24 mouse cellular contexts compared by ENCODE assay signal in genomic region chr12:17789486-17789885, GRCm38 (mm10).
DNase-seq lines count a peak whose midpoint lies in the region; ATAC-seq and TF ChIP-seq lines count a peak whose summit lies in the region.
"Had no signal": no experiment of that assay in that cellular context is flagged by ENCODE, and none has a peak within 500 bp of the region (broad histone marks: within the 10 kb centered on the region; RNA-seq: fewer than 3 reads in every experiment).

No protein-coding gene starts in this region.

- peak; percentile 35 for TF ChIP-seq CTCF in kidney, postnatal 0 days (IDR thresholded peaks at IDR 0.05; ENCODE audit: low read depth)
- TF ChIP-seq CTCF in lung, postnatal 0 days (IDR thresholded peaks at IDR 0.05) = peak; percentile 55
- TF ChIP-seq CTCF in forebrain, postnatal 0 days (IDR thresholded peaks at IDR 0.05; ENCODE audit: low read depth) = no peak

- 60% methylated on average over 3 of the region's 3 CpGs for WGBS in kidney, postnatal 0 days
- 51% methylated on average over 3 of the region's 3 CpGs for WGBS in lung, postnatal 0 days
- 62% methylated on average over 3 of the region's 3 CpGs for WGBS in forebrain, postnatal 0 days

- no peak overlapping the region for H3K4me3 ChIP-seq in kidney, postnatal 0 days (replicated peaks; ENCODE audit: low read depth, low read length)
- no peak overlapping the region for H3K4me3 ChIP-seq in lung, postnatal 0 days (ENCODE audit: low read depth, low read length)
- H3K4me3 ChIP-seq in forebrain, postnatal 0 days (ENCODE audit: low read depth, low read length) = no peak overlapping the region
- H3K4me3 ChIP-seq: embryonic facial prominence, embryonic 15.5 days; hindbrain, embryonic 15.5 days; lung, embryonic 15.5 days; megakaryocyte, embryonic 14.5 days; midbrain, embryonic 13.5 days; neural tube, embryonic 13.5 days had no signal

- H3K4me2 ChIP-seq in kidney, postnatal 0 days (ENCODE audit: low read length) = no peak overlapping the region
- H3K4me2 ChIP-seq in lung, postnatal 0 days (replicated peaks; ENCODE audit: low read depth, low read length) = no peak overlapping the region
- no peak overlapping the region for H3K4me2 ChIP-seq in forebrain, postnatal 0 days (ENCODE audit: low read depth)
- H3K4me2 ChIP-seq: embryonic facial prominence, embryonic 15.5 days; hindbrain, embryonic 15.5 days; lung, embryonic 15.5 days; midbrain, embryonic 13.5 days; neural tube, embryonic 13.5 days had no signal

- H3K9me3 ChIP-seq in kidney, postnatal 0 days (replicated peaks; ENCODE audit: low read length) = no peaks in the 10 kb centered on the region
- H3K9me3 ChIP-seq in lung, postnatal 0 days (ENCODE audit: low read length) = no peaks in the 10 kb centered on the region
- no peaks in the 10 kb centered on the region for H3K9me3 ChIP-seq in forebrain, postnatal 0 days (ENCODE audit: low read length)
- H3K9me3 ChIP-seq: embryonic facial prominence, embryonic 15.5 days; hindbrain, embryonic 15.5 days; lung, embryonic 15.5 days; megakaryocyte, embryonic 14.5 days; midbrain, embryonic 13.5 days; neural tube, embryonic 13.5 days had no signal

- ATAC-seq in CD4-positive, CD25-positive, alpha-beta regulatory T cell, adult 4 months = no peak
- ATAC-seq in kidney, postnatal 0 days (replicated peaks; ENCODE audit: low FRiP score, low read depth) = no peak
- ATAC-seq in lung, postnatal 0 days = no peak
- no peak for ATAC-seq in forebrain, postnatal 0 days
- ATAC-seq: forebrain, embryonic 14.5 days; midbrain, embryonic 13.5 days; Patski had no signal

- no peak for TF ChIP-seq EP300 in lung, postnatal 0 days (IDR thresholded peaks at IDR 0.05)

- no peak overlapping the region for H3K27ac ChIP-seq in kidney, postnatal 0 days
- no peak overlapping the region for H3K27ac ChIP-seq in lung, postnatal 0 days (ENCODE audit: low read length)
- H3K27ac ChIP-seq in forebrain, postnatal 0 days (ENCODE audit: low read depth, low read length) = no peak overlapping the region
- H3K27ac ChIP-seq: embryonic facial prominence, embryonic 15.5 days; hindbrain, embryonic 15.5 days; lung, embryonic 15.5 days; midbrain, embryonic 13.5 days; neural tube, embryonic 13.5 days had no signal

- DNase-seq in CD4-positive, CD25-positive, alpha-beta regulatory T cell, adult 2 months (ENCODE audit: low read depth, low spot score) = peak; percentile 27
- no peak for DNase-seq in kidney, postnatal 0 days (ENCODE audit: low spot score)
- no peak for DNase-seq in kidney, adult 11 months
- DNase-seq in lung, postnatal 0 days (ENCODE audit: low spot score) = no peak
- DNase-seq in lung, postnatal 10 days = no peak
- DNase-seq in CD4-positive helper T cell, adult 2 months (ENCODE audit: low read depth, low spot score) = peak; percentile 24
- no peak for DNase-seq in forebrain, postnatal 0 days
- DNase-seq: cerebellum, adult 11 months; cerebellum, adult 9-11 months; gastrocnemius, postnatal 25 days; heart, postnatal 4 days; kidney, adult 18-20 months; retina, postnatal 1 day; right cerebral cortex, postnatal 25 days had no signal

- H3K4me1 ChIP-seq in kidney, postnatal 0 days (replicated peaks; ENCODE audit: insufficient read depth, low read length) = no peaks in the 10 kb centered on the region
- no peaks in the 10 kb centered on the region for H3K4me1 ChIP-seq in lung, postnatal 0 days (ENCODE audit: insufficient read depth, low read depth, low read length)
- no peaks in the 10 kb centered on the region for H3K4me1 ChIP-seq in forebrain, postnatal 0 days (ENCODE audit: insufficient read depth)
- H3K4me1 ChIP-seq: embryonic facial prominence, embryonic 15.5 days; hindbrain, embryonic 15.5 days; lung, embryonic 15.5 days; megakaryocyte, embryonic 14.5 days; midbrain, embryonic 13.5 days; neural tube, embryonic 13.5 days had no signal

- 0 out of 2 replicates have a peak, but pooled peaks cover 5% of the 10 kb centered on the region for H3K36me3 ChIP-seq in kidney, postnatal 0 days (ENCODE audit: insufficient read depth, low read length)
- 0 out of 2 replicates have a peak, but pooled peaks cover 11% of the 10 kb centered on the region for H3K36me3 ChIP-seq in lung, postnatal 0 days (ENCODE audit: insufficient read depth, low read length)
- no peaks in the 10 kb centered on the region for H3K36me3 ChIP-seq in forebrain, postnatal 0 days (ENCODE audit: insufficient read depth)
- H3K36me3 ChIP-seq: G1E; hindbrain, embryonic 15.5 days had no signal

- H3K27me3 ChIP-seq in kidney, postnatal 0 days (ENCODE audit: insufficient read depth, low read length) = no peaks in the 10 kb centered on the region
- no peaks in the 10 kb centered on the region for H3K27me3 ChIP-seq in lung, postnatal 0 days (replicated peaks; ENCODE audit: insufficient read depth, low read length)
- H3K27me3 ChIP-seq in forebrain, postnatal 0 days (ENCODE audit: insufficient read depth, low read length) = no peaks in the 10 kb centered on the region
- H3K27me3 ChIP-seq: embryonic facial prominence, embryonic 15.5 days; hindbrain, embryonic 15.5 days; lung, embryonic 15.5 days; megakaryocyte, embryonic 14.5 days; midbrain, embryonic 13.5 days; neural tube, embryonic 13.5 days; Patski had no signal

- H3K9ac ChIP-seq in kidney, postnatal 0 days (ENCODE audit: low read depth, low read length) = no peak overlapping the region
- H3K9ac ChIP-seq in lung, postnatal 0 days (replicated peaks; ENCODE audit: low read depth) = no peak overlapping the region
- H3K9ac ChIP-seq in forebrain, postnatal 0 days = no peak overlapping the region
- H3K9ac ChIP-seq: embryonic facial prominence, embryonic 15.5 days; hindbrain, embryonic 15.5 days; lung, embryonic 15.5 days; midbrain, embryonic 13.5 days; neural tube, embryonic 13.5 days had no signal

Comparison
In these comparisons a context has a peak if more than half of its experiments do, and no peak if none do; other contexts are left out.
1. DNase-seq: peak in CD4-positive, CD25-positive, alpha-beta regulatory T cell, adult 2 months (single experiment) and CD4-positive helper T cell, adult 2 months (single experiment); none in kidney, postnatal 0 days (single experiment), kidney, adult 11 months (single experiment), lung, postnatal 0 days (single experiment), lung, postnatal 10 days (single experiment) and forebrain, postnatal 0 days (single experiment).